Mouse (Mus musculus) naive thymus-derived CD4-positive, alpha-beta T cell, adult 2 months (primary cell): ENCODE results near the gene Chst15.

Experiments
- DNase-seq: peaks from one replicate; pipeline ENCODE4 v3.0.0-alpha.2; 2011; ENCODE audit warnings: low read depth

Chst15 gene

DNA sequence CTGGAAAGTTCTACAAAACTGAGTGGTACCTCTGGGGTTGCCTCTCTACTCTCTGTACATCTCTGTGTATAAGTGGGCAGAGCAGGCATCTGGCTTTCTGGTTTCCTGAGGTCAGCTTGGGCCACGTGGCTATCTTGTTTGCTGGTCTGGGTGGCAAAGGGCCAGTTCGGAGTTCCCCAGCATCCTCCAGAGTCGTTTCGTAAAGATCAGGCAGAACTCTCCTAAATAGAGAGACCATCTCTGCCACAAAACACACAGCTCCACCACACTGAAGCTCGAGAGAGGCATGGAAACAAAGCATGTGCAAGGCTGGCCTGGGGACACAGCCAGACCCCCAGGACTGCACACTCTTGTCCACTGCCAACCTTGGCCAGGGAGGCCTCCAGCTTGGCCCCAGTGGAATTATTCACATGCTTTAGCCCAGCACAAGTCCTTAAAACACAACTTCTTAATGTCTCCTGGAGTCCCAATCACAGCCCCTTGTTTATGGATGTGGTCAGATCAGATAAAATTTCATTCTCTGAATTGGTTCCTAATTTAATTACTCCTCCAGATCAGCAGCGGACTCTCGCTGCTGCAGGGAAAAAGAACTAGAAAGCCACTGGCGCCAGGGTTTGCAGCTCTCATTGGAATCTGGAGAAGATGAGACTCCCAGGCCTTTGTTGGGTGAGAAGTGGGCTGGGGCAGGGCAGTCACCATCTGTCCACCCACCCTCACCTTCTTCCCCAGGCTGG is 14.4 kb downstream of the Chst15 start:
- DNase-seq: no peak

DNA sequence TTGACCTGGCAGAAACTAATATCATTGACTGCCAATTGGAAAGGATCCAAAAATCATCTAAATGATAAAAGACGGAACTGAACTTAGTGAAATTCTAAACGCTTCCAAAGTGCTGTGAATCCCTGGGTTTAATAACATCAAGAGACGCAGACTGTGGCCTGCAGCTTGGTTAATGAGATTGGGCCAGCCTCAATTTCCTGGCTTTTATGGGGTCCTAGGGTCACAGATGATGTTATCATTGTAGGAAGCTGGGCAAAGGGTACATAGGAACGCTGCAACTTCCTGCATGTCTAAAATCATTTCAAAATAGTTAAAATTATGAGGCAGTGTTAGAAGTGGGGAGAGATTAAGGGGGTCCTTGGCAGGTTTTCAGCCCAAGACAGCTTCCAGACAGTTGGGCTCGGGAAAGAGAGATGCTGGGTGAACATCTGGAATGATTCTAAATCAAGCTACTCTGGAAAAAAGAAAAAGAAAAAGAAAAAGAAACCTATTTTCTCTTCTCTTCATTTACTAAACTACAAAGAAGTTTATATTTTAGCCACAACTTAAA is 17.3 kb downstream of the Chst15 start:
- no peak for DNase-seq

DNA sequence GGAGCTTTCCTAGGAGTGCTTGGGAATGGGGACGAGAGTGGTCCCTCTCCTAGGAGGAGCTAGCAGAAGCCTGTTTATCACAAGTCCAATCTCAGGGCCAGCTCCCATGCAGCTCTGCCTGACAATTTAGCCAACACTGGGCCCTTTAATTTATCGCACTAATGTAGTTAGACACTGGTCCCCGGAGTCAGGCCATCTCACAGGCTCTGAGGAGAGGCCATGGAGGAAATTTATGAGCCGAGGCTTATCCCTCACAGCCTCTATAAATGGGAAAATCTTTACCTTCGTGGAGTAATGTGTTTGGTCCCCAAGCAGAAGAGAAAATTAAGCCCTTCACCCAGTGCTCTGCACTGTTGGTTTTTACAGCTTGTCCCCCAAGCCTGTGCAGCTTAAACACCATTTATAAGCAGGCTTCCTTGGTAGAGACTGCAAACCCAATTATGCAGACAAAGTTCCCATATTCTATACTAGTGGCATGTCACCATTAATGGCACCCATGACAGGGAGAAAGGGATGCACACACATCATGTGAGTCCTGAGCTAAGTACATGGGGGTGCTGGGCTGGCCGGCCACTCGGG is 18.5 kb downstream of the Chst15 start:
- no peak for DNase-seq

DNA sequence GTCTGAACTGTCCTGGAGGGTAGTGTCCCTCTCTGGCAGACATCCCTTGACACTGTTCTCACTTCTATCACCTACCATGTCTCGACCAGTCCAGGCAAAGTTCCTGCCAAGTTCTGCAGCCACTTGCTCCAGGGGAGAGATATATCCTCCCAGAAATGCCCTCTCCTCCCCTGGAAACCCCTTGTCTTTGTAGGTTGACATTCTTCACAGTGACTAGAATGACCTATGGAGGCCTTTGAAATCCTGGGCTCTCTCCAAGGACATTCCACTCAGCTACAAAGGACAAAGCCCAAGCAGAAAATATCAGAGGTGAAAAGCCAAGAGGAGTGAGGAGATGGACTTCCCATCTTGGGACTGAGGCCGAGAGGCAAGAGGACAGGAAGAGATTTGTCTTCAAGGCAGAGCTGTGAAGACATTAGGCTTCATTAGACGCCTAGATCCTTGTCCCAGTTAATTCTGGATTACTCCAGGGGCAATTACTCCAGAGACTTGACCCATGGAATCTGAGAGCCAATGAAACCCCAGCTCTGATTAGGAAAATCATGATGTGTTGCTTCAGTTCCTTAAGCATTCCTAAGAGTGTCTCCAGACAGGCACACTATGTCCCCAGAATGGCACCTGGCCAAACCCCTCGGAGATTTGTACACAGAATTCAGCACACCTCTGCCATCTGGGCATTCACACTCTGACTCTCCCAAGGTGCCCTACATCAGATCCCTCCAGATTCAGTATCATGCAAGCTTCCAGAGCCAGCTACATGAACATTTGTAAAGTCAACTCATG is 20.2 kb downstream of the Chst15 start:
- no peak for DNase-seq

DNA sequence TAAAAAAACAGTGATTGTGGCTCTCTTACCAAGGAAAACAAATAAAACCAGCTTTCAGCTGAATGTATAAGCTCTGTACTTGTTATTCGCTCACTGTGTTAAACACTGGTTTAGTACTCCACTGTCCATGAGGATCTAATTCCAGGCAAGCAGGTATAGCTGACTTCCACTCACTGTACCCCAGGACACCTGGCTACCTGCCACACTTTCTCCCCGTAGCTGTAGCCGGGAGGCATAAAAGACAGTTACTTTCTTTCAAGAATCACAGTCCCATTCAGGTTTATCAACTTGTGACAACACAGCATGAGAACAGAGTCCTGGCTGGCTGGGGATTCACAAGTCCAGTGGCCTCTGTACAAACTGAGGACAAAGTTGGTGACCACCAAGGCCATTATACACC is 20.9 kb downstream of the Chst15 start:
- DNase-seq: no peak

DNA sequence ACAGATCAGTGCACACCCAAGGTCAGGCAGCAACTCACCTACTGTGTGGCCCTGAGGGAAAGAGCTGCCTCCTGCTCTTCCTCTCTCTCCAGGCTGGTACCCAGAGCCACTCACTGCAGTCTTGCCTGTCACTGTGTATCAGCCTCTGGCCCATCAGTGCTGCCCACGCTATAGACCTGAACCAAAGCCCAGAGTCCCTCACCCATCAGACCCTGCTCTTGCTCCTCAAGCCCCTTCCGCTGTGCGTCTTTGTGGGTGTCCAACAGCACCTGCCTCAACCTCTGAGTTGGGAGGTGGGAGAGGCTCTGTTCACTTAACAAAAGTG is 29.7 kb downstream of the Chst15 start:
- DNase-seq: no peak

DNA sequence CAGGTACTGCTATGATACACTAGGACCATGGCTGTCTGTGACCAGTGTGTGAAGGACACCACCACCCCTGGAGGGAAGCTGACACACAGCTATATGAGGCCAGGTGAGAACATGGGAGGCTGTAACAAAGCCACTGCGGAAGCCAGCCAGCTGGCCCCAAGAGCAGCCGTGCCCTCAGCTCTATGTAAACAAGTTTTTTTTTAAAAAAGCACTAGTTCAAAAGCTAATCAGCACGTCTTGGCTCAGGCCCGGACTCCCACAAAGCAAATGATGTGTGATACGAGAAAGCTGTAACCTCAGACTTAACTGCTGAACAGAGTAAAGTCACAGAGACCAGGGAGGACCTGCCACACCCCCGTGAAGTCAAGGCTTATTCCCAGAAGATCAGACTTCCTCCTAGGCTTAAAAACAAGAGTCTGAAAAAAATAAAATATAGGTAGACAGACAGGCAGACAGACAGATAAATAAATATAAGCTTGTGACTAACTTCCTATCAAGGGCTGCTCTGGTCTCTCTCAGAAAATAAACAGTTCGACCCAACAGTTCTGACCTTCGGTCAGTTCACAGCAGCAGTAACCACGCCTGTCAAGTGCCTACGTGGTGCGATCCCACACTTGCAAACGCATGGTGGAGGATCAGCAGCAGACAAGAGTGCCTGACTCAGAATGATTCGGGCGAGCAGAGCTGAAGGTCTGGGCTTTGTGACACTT is 30.2 kb downstream of the Chst15 start:
- DNase-seq: no peak

DNA sequence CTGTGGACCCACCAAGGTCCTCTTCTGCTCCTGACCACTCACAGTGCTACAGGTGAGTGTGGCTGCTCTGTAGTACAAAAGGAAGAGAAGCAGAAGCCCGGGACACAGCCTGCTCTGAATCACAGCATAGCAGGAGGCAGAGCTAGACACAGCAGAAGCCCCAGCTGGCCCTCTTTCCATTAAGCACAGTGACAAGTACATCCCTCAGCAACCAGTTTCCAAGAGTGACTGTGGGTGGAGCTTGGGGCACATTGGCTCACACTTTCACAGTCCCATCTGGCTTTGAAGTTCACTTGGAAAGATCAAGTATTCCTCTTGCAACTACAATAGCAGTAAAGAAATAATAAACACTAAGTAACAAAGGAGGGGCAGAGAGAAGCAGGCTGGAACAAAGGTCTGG is 32.2 kb downstream of the Chst15 start:
- DNase-seq: no peak

DNA sequence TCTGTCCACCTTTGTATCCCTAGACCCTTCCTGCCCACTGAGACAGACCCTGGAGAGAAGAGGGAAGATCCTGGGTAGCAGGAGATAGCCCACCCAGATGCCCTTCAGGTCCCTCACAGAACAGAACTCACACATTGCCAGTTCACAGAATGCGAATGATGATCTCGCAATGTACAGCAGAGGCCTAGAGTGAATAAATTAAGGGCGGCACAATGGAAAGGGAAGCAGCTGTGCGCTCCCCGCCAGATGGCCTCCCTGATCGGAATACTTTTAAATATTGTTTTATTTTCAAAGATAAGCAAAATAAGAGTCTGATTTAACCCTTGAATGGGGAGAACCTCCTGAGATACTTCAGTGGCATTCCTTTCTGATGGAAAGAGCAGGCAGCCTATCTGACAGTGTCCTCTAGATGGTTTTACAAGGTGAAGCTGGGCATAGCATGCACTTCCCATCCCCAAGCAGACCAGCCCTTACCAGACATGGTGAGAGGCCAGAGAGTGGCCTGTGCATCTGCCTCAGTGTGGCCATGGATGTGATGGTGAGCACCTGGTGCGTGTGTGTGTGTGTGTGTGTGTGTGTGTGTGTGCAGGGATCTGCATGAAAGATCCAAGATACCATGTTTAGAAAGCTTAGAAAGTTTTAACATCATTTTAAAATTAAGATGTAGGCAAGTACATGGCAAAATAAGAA is 32.8 kb downstream of the Chst15 start:
- no peak for DNase-seq

DNA sequence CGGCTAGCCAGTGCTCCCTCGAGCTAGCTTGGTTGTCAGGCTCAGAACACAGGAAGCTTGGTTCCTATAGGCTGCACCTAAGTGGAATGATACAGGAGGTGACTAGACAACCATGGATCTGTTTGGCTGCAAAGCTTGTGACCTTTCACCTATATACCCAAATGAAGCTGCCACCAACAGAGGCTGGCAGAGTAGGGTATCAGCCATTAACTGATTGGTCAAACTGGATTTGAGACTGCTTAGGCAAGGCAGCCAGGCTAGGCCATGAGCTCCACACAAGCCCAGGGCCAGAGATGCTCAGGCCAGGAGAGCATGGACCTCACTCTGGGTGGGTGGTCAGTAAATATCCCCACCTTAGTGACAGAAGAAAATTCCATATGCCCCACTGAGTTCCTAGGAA is 34.5 kb downstream of the Chst15 start:
- DNase-seq: no peak

DNA sequence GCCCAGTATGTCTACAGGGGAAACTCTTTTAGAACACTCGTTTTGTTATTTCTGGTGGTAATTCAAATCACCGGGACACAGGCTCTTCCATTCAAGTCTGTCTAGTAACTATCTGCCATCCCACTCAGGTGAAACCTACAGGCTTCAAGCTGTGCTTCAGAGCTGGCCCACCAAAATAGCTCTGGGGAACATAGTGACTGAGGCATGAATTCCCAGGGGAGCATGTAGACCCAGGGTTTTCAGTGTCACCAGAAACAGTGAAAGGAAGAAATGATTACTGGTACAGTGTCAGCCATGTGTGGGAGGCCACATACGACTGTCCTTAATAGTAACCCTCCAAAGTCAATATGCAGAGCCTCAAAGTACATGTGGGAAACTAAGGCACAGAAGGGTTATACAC is 34.9 kb downstream of the Chst15 start:
- DNase-seq: no peak

DNA sequence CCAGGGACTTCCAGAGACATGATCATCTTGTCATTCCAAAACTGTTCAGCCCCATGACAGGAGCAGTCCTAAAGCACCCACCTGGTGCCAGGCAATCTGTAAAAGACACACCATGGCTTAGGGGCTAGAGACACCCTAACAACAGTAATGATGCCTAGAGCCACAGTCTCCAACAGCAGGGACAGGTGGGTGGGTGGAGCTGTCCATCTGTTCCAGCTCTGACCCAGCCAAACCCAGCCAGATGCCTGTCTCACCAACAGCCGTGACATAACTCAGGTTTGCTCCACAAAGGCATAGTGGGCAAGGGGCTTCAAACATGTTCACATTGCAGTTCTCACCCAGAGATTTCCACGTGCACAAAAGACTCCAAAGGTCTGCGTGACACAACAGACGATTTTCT is 35.3 kb downstream of the Chst15 start:
- DNase-seq: no peak

DNA sequence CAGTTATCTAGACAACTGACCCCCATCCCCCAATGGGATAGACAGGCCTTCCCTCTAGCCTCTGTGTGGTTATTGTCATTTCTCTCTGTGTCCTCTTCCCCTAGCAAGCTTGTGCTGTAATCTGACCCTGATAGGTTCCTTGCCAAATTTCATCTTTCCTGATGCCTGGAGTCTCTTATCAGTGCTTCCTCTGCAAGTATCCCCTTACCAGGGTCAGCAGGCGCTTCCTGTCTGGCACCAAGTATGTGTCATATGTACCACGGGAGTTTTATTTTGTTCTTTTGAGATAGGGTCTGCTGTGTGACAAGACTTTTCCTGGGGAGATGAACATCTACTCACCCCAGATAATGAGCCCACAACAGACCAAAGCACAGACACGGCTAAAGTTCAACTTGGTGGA is 38.4 kb downstream of the Chst15 start:
- DNase-seq: no peak

DNA sequence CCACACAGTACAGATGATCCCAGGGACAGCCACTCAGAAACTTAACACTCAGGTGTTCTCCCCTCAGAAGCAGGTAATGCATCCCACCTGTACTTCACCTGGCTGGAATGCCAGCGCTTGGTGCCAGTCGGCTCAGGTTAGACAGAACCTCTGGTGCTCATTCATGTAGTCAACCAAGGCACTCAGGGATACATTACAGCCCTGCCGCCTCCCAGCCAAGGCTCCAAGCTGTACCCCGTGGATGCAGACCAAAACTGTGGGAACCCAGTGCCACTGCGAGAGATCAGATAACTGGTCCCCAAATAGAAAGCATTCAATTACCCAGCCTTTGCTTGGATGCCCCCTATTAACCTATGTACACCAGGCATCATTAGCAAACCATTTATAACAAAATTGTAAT is 40.7 kb downstream of the Chst15 start:
- DNase-seq: no peak

DNA sequence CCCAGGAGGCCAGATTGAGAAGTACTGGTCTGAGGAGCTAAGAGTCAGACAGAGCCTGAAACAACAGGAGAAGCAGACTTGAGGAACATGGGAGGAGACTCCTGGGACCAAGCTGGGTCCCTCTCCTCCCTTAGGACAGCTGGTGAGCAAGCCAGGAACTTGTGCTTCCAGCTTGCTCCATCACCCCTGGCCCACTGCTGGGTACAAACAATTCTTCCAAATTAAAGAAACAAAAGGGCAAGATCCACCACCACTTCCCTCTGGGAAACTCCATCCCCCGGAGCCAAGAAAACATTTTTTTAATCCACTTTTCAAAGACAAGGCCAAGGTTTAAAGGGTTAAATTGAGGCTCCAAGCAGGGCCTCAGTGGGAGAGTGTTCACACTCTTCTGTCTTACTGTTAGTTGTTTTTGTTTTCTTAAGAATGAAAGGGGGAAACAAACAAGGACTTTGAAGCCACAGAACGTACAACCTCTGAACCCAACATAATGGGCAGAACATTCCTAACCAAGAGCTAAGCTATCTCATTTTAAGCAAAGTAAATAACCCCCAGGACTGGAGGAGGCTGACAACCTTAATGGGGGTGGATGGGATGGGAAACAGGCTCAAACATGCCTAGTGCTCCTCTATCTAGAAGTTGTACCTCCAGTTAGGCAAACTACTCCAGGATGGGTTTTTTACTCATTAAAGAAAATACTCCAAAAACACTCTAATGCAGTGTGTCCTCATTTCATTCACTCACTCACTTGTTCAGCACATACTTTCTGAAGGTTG is 43.1 kb downstream of the Chst15 start:
- no peak for DNase-seq

DNA sequence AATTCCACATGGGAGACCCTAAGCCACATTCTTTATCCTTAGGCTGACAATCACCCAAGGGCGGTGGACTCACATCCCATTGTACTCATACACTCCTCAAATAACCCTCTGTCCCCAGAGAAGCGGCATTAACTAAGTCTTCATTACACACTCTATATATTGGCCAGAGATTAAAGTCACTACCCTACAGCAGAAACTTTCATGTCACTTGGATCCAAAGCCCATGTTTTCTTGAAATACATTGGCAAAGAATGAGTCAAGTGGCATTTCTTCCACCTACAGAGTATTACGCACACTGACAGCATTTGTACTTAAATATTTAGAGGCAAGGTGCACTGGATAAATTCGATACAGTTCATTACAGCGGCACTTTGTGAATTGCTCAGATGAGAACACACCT is 44.0 kb downstream of the Chst15 start:
- DNase-seq: no peak

DNA sequence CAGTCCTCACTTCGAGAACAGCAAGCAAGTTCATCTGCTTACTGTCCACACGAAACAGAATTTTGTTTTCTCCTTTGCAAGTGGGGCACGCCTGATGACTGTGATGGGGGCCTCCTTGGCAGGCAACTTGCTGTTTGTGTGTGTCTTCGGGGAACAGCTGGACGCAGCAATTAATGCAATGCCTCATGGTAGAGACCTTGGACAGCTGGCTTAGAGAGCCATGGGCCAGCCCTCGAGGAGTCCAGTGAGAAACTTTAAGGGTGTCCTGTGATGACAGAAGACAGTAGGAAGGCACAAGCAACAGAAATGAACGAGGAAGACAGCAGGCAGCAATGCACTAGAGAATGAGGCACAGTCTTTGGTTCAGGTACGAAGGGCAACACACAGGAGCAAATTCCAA is 46.7 kb downstream of the Chst15 start:
- DNase-seq: no peak

DNA sequence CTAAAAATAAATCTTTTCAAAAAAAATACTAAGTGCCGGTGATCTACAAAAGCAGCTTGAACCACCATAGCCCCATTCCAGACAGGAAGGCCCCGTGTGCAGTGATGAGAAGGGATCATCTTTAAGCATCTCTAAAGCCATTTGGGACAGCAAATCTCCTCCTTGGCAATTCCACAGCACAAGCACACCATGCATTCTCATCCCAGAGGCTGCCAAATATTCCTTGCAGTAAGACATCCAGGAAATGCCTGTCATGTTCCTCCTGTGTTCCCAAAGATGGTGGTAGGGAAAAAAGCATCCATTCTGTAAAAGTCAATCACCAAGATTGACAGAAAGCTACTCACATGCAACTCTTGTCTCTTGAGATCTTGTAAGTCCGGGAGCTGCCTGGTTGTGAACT is 47.4 kb downstream of the Chst15 start:
- DNase-seq: no peak

DNA sequence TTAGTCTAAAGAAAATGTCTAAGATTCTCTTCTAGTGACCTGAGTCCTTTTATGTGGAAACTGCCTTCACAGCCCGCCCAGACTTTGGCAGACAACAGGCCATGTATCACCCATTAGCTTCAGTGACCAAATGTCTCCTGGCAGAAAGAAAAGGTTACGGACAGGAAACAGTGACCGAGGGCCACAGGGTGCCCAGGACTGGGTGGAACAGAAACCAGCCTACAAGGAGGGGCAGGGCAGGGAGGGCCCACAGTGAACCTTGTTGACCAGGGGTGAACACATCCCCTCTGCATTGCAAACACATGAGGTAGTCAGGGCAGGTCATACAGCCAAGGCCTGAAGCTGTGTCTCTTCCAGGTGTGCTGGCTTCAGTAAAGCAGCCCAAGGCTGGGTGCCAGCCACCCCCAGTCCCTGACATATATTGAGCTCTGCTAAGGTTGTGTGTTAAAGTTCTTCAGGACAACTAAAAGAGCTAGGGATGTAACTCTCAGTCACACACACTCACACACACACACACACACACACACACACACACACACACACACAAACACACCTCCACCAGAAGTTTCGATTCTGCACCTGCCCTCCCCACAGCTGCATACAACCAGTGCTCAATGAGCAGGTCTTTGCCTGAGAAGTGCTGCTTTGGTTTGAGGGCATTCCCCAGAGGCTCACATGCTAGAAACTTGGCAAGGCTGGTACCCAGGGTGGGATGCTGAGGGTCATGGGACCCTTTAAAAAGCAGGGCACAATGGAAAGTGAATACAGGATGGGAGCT is 49.1 kb downstream of the Chst15 start:
- DNase-seq: no peak

DNA sequence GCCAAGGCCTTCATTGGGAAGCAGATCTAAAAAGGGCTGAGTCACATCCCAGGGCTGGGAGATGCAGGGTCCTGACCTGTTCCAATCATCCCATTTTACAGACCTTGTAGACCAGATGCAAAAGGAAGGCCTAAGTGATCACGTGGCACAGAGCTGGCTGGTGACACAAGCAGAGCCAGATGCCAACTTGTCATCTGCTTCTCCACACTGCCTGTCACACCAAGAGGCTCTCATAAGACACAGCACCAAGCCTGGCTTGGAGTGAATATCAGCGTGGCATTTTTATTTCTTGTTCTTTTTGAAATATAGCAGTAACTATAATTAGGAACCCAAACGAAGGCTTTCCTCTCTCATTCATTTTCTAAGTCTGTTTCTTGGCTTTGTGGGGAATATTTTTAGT is 52.3 kb downstream of the Chst15 start:
- no peak for DNase-seq
